Mouse (Mus musculus): ENCODE data around the gene Wars2.

- TF ChIP-seq TAL1 (IDR thresholded peaks at IDR 0.05; ENCODE audit: low read length) = no peak
- no peak for TF ChIP-seq GATA1 (IDR thresholded peaks at IDR 0.05; ENCODE audit: low read length)
Observed at GRCm38 (mm10) chr3:99238691-99239090, 97.8 kb downstream of the Wars2 start.

Data from erythroblast, embryonic 14.5 days (primary cell).